Mouse (Mus musculus) limb, embryonic 14.5 days (tissue): Measurements from ENCODE around the gene A430033K04Rik. TPM values are rescaled to one million over a fixed set of nuclear protein-coding genes. Genes with fewer than 3 reads are reported as not detected.

Experiments used
- ATAC-seq: fragments of 200-750 bp; cut with Nextera tagmentation; 2 replicates; pipeline ENCODE4 v1.8.0; 2017; ENCODE audit warnings: low read depth, moderate number of reproducible peaks, moderate TSS enrichment; ENCODE audit not compliant: low FRiP score
- DNase-seq: peaks from one replicate; pipeline ENCODE4 v3.0.0-alpha.2; 2015; ENCODE audit warnings: low spot score
- H3K27ac ChIP-seq: fragments of 300-500 bp; sonication (generic); replicated peaks from 2 replicates; pipeline ENCODE4 v1.5.1; 2014; ENCODE audit warnings: low read depth, mild to moderate bottlenecking, low read length, moderate library complexity, mixed read lengths
- H3K27me3 ChIP-seq: fragments of 300-500 bp; sonication (generic); 2 replicates; pipeline ENCODE4 v1.6.1; 2014; ENCODE audit warnings: low read length, mixed read lengths; ENCODE audit not compliant: control insufficient read depth, insufficient read depth
- H3K36me3 ChIP-seq: fragments of 300-500 bp; sonication (generic); 2 replicates; pipeline ENCODE4 v1.6.1; 2014; ENCODE audit warnings: mild to moderate bottlenecking, low read length, moderate library complexity, mixed read lengths; ENCODE audit not compliant: control insufficient read depth, insufficient read depth
- H3K4me1 ChIP-seq: fragments of 300-500 bp; sonication (generic); 2 replicates; pipeline ENCODE4 v1.6.1; 2014; ENCODE audit warnings: antibody characterized with exemption, low read length, mixed read lengths; ENCODE audit not compliant: control insufficient read depth, insufficient read depth
- H3K4me2 ChIP-seq: fragments of 300-500 bp; sonication (generic); replicated peaks from 2 replicates; pipeline ENCODE4 v1.6.1; 2014; ENCODE audit warnings: low read depth, mild to moderate bottlenecking, low read length, moderate library complexity; ENCODE audit not compliant: severe bottlenecking
- H3K4me3 ChIP-seq: fragments of 300-500 bp; sonication (generic); replicated peaks from 2 replicates; pipeline ENCODE4 v1.5.1; 2014; ENCODE audit warnings: low read length
- H3K9ac ChIP-seq: fragments of 300-500 bp; sonication (generic); 2 replicates; pipeline ENCODE4 v1.6.1; 2014; ENCODE audit warnings: mild to moderate bottlenecking, low read depth, low read length, moderate library complexity; ENCODE audit not compliant: severe bottlenecking
- H3K9me3 ChIP-seq: fragments of 300-500 bp; sonication (generic); 2 replicates; pipeline ENCODE4 v1.6.1; 2016; ENCODE audit warnings: low read length; ENCODE audit not compliant: control insufficient read depth
- POLR2A ChIP-seq: fragments of 200-500 bp; IDR thresholded peaks from 2 replicates; pipeline ENCODE4 v1.8.0; 2012; ENCODE audit warnings: inconsistent platforms, mild to moderate bottlenecking, moderate library complexity, borderline replicate concordance; ENCODE audit not compliant: insufficient read depth, insufficient read length; ENCODE audit errors: extremely low read depth
- WGBS: fragments of 180-500 bp; shearing (Covaris S2); extraction: QIAGEN DNeasy Blood & Tissue Kit; methylation state at CpG from one replicate; pipeline ENCODE4 v1.1.7; 2014; 5-methylcytosine and 5-hydroxymethylcytosine counted together
- polyA plus RNA-seq, 2 experiments: library from polyadenylated mRNA; depleted of rRNA in 1 of 2; stranded (reverse) in 1 of 2; unstranded in 1 of 2; fragments of >200 nt; fragmentation: Nextera tagmentation in 1 of 2; extraction: Ambion mirVana in 1 of 2; gene quantifications; 2 replicates each; pipeline versions ENCODE4 v1.2.1 to v1.2.3; 2012 to 2014

Gene A430033K04Rik
- polyA plus RNA-seq, 2 experiments, result 10.3 to 11.7 TPM

- Histone ChIP-seq H3K4me2 (no peak overlapping the region), H3K9ac (no peak overlapping the region), H3K27me3 (no peaks in the 10 kb centered on the region), H3K36me3 (peaks cover 8% of the 10 kb centered on the region; the same call in 1 of the 2 replicates), H3K4me1 (no peaks in the 10 kb centered on the region), H3K27ac (no peak overlapping the region), H3K4me3 (no peak overlapping the region), H3K9me3 (no peaks in the 10 kb centered on the region)
- 25% methylated on average over 2 of the region's 2 CpGs for WGBS
- TF ChIP-seq POLR2A, result no peak
- ATAC-seq (peak; percentile 82), DNase-seq (peak; percentile 48)
Observed at GRCm38 (mm10) chr5:138656477-138657156, 34.0 kb downstream of the A430033K04Rik start.

DNA sequence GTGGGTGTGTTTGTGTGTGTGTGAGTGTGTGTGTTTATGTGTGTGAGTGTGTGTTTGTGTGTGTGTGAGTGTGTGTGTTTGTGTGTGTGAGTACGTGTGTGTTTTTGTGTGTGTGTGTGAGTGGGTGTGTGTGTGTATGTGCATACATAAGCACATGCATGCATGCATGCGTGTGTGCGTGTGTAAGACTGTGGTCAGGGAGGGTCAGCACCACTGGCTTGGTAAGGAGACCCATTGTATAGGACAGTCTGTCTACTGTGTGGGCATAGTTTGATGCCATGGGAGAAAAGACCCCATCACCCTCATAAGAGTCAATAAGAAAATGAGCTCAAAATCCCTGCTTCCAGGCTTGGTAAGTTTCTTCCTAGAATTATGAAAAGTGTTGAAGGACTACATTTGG, 34.7 kb downstream of the A430033K04Rik start:
- Histone ChIP-seq H3K9me3 (no peaks in the 10 kb centered on the region), H3K4me1 (no peaks in the 10 kb centered on the region), H3K4me2 (no peak overlapping the region), H3K9ac (no peak overlapping the region), H3K27ac (no peak overlapping the region), H3K27me3 (no peaks in the 10 kb centered on the region), H3K4me3 (no peak overlapping the region), H3K36me3 (0 out of 2 replicates have a peak, but pooled peaks cover 2% of the 10 kb centered on the region)
- ATAC-seq, result no peak
- WGBS, result 93% methylated on average over 3 of the region's 3 CpGs
- DNase-seq, result no peak
- no peak for TF ChIP-seq POLR2A

DNA sequence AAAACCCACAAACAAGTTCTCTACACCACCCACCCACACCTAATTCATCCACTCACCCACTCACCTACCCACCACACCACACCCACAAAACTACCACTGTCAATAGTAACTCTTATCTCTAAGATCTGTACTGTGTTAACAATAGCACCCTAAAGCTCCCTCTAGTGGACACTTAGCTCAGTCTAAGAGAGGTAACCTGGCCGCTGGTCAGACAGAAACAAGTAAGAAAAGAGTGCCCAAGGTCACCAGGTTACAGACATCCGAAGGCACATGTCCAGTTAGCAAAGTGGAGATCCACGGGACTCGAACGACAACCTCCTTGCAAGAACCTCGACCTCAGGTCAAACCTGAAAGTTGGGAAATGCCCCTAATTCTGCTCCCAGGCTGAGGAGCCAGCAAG, 35.2 kb downstream of the A430033K04Rik start:
- no peak overlapping the region for H3K4me2 ChIP-seq
- no peaks in the 10 kb centered on the region for H3K4me1 ChIP-seq
- no peak for TF ChIP-seq POLR2A
- WGBS, result 37% methylated on average over 6 of the region's 6 CpGs
- peak; percentile 82 for DNase-seq
- H3K27ac ChIP-seq, result no peak overlapping the region
- no peaks in the 10 kb centered on the region for H3K27me3 ChIP-seq
- no peaks in the 10 kb centered on the region for H3K9me3 ChIP-seq
- 0 out of 2 replicates have a peak, but pooled peaks cover 2% of the 10 kb centered on the region for H3K36me3 ChIP-seq
- H3K9ac ChIP-seq, result no peak overlapping the region
- ATAC-seq, result peak; percentile 65; the same call in 1 of the 2 replicates
- H3K4me3 ChIP-seq, result no peak overlapping the region

- no peak overlapping the region for H3K9ac ChIP-seq
- H3K27ac ChIP-seq, result no peak overlapping the region
- H3K36me3 ChIP-seq, result no peaks in the 10 kb centered on the region
- no peak for TF ChIP-seq POLR2A
- no peaks in the 10 kb centered on the region for H3K9me3 ChIP-seq
- DNase-seq, result peak; percentile 48
- ATAC-seq, result no peak
- no peak overlapping the region for H3K4me2 ChIP-seq
- no peak overlapping the region for H3K4me3 ChIP-seq
- 15% methylated on average over 5 of the region's 5 CpGs for WGBS
- no peaks in the 10 kb centered on the region for H3K4me1 ChIP-seq
- no peaks in the 10 kb centered on the region for H3K27me3 ChIP-seq
Observed at GRCm38 (mm10) chr5:138658922-138659321, 36.3 kb downstream of the A430033K04Rik start.

DNA sequence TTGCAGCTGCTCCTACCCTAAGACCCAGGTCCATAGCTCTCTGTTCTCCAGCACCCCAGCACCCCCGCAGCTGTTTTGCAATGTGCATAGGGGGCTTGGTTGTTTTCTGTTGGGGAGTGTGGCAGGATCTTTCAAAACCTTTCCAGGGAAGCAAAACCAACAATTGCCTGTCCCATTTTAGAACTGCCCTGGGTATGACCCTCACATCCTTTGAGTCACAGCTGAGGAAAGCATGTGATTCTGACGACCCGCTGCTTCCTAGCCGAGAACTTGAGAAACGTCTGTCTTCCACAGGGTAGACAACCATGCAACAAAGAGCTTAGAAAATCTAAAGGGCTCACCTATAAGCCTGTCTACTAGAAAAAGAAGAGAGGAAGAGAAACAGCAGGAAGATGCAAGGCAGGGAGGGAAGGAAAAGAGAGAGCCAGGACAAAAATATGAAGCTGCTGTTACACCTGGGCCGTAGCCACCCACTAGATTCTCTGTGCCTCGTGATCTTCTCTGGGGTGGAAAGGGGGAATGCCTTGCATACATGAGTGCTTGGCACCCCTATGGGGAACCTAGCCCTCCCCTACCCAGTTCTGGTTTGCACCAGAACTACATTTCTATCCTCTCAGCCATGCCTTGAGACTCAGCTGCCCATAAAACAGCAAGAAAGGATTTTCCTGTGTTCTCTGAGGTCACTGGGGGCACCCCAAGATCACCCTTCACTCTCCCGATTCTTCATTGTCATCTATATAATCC, 60.5 kb downstream of the A430033K04Rik start:
- no peak for TF ChIP-seq POLR2A
- WGBS, result 63% methylated on average over 8 of the region's 8 CpGs
- Histone ChIP-seq H3K27me3 (no peaks in the 10 kb centered on the region), H3K9me3 (no peaks in the 10 kb centered on the region), H3K4me2 (no peak overlapping the region), H3K9ac (no peak overlapping the region), H3K4me3 (no peak overlapping the region), H3K36me3 (no peaks in the 10 kb centered on the region), H3K27ac (no peak overlapping the region), H3K4me1 (no peaks in the 10 kb centered on the region)
- ATAC-seq (no peak; the same call in 1 of the 2 replicates), DNase-seq (no peak)
